Mouse (Mus musculus) lung, embryonic 14.5 days (tissue): ENCODE results near the gene Slc3a2. TPM values are rescaled to one million over a fixed set of nuclear protein-coding genes. Genes with fewer than 3 reads are reported as not detected.

Experiments used
- ATAC-seq: fragments of 200-750 bp; cut with Nextera tagmentation; 2 replicates; pipeline ENCODE4 v1.8.0; 2017; ENCODE audit warnings: mild to moderate bottlenecking, moderate TSS enrichment, moderate library complexity; ENCODE audit not compliant: insufficient read depth
- DNase-seq: peaks from one replicate; pipeline ENCODE4 v3.0.0-alpha.2; 2015
- H3K27ac ChIP-seq: fragments of 300-500 bp; sonication (generic); 2 replicates; pipeline ENCODE4 v1.5.1; 2014; ENCODE audit warnings: low read depth, mild to moderate bottlenecking, moderate library complexity
- H3K27me3 ChIP-seq: fragments of 300-500 bp; sonication (generic); 2 replicates; pipeline ENCODE4 v1.6.1; 2014; ENCODE audit warnings: low read length, control low read depth; ENCODE audit not compliant: insufficient read depth
- H3K36me3 ChIP-seq: fragments of 300-500 bp; sonication (generic); 2 replicates; pipeline ENCODE4 v1.6.1; 2014; ENCODE audit warnings: control low read depth; ENCODE audit not compliant: insufficient read depth
- H3K4me1 ChIP-seq: fragments of 300-500 bp; sonication (generic); 2 replicates; pipeline ENCODE4 v1.6.1; 2014; ENCODE audit warnings: antibody characterized with exemption, control low read depth; ENCODE audit not compliant: insufficient read depth
- H3K4me2 ChIP-seq: fragments of 300-500 bp; sonication (generic); 2 replicates; pipeline ENCODE4 v1.6.1; 2014; ENCODE audit warnings: mild to moderate bottlenecking
- H3K4me3 ChIP-seq: fragments of 300-500 bp; sonication (generic); 2 replicates; pipeline ENCODE4 v1.5.1; 2014; ENCODE audit warnings: low read depth, low read length
- H3K9ac ChIP-seq: fragments of 300-500 bp; sonication (generic); 2 replicates; pipeline ENCODE4 v1.6.1; 2014
- H3K9me3 ChIP-seq: fragments of 300-500 bp; sonication (generic); 2 replicates; pipeline ENCODE4 v1.6.1; 2016; ENCODE audit warnings: low read depth, low read length, control low read depth
- CTCF ChIP-seq: IDR thresholded peaks from 2 replicates; pipeline ENCODE4 v1.5.1; 2016; ENCODE audit warnings: antibody characterized with exemption, low read depth
- WGBS: fragments of 180-500 bp; shearing (Covaris S2); extraction: QIAGEN DNeasy Blood & Tissue Kit; methylation state at CpG from one replicate; pipeline ENCODE4 v1.1.7; 2014; 5-methylcytosine and 5-hydroxymethylcytosine counted together
- polyA plus RNA-seq: library from polyadenylated mRNA; unstranded; fragments of >200 nt; fragmentation: Nextera tagmentation; extraction: Ambion mirVana; gene quantifications from 2 replicates; pipeline ENCODE4 v1.2.1, GENCODE M21; 2014

Gene Slc3a2
- polyA plus RNA-seq, 1 experiment from 2014 or later: 89.1 TPM

DNA sequence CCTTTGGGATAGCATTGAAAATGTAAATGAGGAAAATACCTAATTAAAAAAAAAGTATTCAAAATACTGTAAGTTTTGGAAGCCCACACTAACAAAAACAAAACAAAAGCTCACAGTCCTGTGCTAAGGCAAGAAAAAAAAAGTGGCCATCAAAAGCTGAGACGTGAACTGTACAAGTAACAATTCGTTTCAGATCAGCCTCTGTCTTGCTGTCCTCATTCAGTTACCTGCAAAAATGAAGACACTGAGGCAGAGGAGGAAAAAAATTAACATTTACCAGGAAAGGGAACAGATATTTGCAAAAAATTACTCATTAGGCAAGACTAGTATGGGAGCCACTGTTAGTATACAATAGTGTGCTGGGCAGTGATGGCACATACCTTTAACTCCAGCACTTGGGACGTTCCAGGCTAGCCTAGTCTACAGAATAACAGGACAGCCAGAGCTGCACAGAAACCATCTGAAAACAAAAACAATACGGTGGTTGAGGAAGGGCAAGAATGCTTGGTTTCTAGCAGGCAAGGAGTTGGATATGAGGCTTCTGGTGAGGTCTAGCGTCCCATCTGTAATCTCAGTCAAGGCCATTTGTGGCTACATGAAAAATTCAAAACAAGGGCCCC lies 4.4 kb upstream of the Slc3a2 start:
- peak; percentile 30 for DNase-seq
- no peak for TF ChIP-seq CTCF
- H3K9ac ChIP-seq: no peak overlapping the region
- no peak for ATAC-seq
- no peaks in the 10 kb centered on the region for H3K9me3 ChIP-seq
- no peak overlapping the region for H3K27ac ChIP-seq
- no peak overlapping the region for H3K4me3 ChIP-seq
- H3K4me1 ChIP-seq: 0 out of 2 replicates have a peak, but pooled peaks cover 6% of the 10 kb centered on the region
- WGBS: 13% methylated on average over 5 of the region's 5 CpGs
- peaks cover 32% of the 10 kb centered on the region for H3K36me3 ChIP-seq
- H3K27me3 ChIP-seq: no peaks in the 10 kb centered on the region
- H3K4me2 ChIP-seq: no peak overlapping the region

DNA sequence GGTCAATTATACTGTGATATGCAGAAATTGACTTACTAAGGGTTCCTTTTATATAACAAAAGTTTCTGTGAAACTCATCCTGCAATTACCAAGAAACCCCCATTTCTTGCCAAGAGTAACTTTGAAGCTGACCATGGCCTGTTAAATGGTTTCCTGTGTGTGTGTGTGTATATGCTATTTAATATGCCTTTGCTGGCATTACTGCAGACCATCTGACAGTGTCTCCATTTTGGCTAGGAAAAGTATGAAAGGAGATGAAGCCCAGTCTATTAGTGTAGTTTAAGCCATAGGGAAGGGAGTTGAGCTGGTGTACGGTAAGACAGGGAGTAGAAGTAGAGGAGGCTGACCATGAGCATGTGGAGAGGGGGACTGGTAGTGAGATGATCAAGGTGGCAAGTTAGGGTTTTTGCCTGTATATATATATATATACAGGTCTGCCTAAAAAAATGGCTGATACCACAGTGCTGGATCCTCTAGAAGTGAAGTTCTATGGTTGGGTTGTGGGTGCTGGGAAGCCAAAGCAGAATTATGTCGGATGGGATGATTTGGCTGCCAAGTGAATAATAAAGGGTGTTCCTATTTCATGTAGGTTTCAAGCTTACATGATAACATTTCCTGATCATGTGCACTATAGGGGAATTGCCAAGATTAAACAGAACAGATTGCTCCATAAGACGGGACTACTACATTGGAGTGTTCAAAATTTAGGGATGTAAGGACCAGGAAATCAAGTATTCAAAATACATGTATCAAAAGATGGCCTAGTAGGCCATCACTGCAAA lies 3.6 kb upstream of the Slc3a2 start:
- no peaks in the 10 kb centered on the region for H3K27me3 ChIP-seq
- no peak for TF ChIP-seq CTCF
- 18% methylated on average over 3 of the region's 3 CpGs for WGBS
- peaks cover 11% of the 10 kb centered on the region; the same call in 1 of the 2 replicates for H3K4me1 ChIP-seq
- ATAC-seq: no peak
- peaks cover 32% of the 10 kb centered on the region for H3K36me3 ChIP-seq
- H3K9me3 ChIP-seq: no peaks in the 10 kb centered on the region
- no peak overlapping the region for H3K9ac ChIP-seq
- peak overlapping the region; percentile 97; the same call in 1 of the 2 replicates for H3K4me2 ChIP-seq
- DNase-seq: no peak
- peak overlapping the region; percentile 74 for H3K4me3 ChIP-seq
- no peak overlapping the region for H3K27ac ChIP-seq

DNA sequence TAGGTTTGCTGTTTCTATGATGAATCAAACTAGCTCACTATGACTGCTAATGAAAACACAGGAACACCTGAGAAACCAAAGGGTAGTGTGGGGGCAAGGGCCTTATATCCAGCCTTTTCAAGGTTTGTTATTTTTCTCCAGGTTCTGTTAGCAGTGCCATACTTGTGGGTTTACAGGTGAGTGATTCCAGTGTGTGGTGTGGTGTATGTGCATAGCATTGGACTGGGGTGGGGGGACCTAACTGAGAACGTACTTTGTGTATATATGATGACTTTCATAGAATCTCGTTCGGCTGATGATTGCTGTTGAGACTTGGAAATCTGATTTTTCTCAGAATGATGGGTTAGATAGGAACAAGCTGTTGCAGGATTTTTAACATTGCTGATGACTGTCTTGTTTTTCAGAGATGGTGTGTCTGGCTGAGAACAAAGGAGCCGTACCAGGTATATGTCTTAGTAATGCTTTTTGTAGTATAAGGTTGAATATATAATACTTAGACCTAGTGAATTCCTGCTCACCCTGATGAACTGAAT lies 2.0 kb upstream of the Slc3a2 start:
- H3K27ac ChIP-seq: peak overlapping the region; percentile 97; the same call in 1 of the 2 replicates
- H3K36me3 ChIP-seq: peaks cover 32% of the 10 kb centered on the region
- no peaks in the 10 kb centered on the region for H3K27me3 ChIP-seq
- H3K4me1 ChIP-seq: peaks cover 12% of the 10 kb centered on the region; the same call in 1 of the 2 replicates
- no peak for TF ChIP-seq CTCF
- no peak for ATAC-seq
- H3K4me2 ChIP-seq: peak overlapping the region; percentile 97
- peak overlapping the region; percentile 74 for H3K4me3 ChIP-seq
- DNase-seq: no peak
- 38% methylated on average over 4 of the region's 4 CpGs for WGBS
- H3K9me3 ChIP-seq: no peaks in the 10 kb centered on the region
- H3K9ac ChIP-seq: peak overlapping the region; percentile 98

DNA sequence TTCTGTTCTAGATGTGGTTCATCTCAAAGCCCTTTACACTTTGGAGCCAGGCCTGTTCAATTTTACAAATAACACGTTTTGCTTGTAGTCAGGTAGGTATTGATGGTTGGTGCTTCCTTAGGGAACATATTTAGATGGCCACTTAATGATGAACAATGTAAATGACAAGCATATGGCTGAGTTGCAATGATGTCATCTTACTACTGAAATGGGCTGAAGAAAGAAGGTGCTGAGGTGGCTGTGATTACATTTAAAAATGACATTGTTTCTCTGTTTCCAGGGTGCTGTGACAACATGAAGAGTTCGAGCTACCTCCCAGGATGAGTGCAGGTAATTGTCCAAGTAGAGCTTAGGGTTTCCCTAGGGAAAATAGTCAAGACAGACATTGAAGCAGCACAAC lies 1.2 kb upstream of the Slc3a2 start:
- Histone ChIP-seq H3K9ac (peak overlapping the region; percentile 98), H3K4me2 (peak overlapping the region; percentile 97), H3K4me3 (peak overlapping the region; percentile 74), H3K9me3 (no peaks in the 10 kb centered on the region), H3K27ac (peak overlapping the region; percentile 97), H3K4me1 (peaks cover 12% of the 10 kb centered on the region; the same call in 1 of the 2 replicates), H3K36me3 (peaks cover 32% of the 10 kb centered on the region), H3K27me3 (no peaks in the 10 kb centered on the region)
- no peak for TF ChIP-seq CTCF
- no peak for DNase-seq
- no peak for ATAC-seq
- WGBS: 1% methylated on average over 2 of the region's 2 CpGs

DNA sequence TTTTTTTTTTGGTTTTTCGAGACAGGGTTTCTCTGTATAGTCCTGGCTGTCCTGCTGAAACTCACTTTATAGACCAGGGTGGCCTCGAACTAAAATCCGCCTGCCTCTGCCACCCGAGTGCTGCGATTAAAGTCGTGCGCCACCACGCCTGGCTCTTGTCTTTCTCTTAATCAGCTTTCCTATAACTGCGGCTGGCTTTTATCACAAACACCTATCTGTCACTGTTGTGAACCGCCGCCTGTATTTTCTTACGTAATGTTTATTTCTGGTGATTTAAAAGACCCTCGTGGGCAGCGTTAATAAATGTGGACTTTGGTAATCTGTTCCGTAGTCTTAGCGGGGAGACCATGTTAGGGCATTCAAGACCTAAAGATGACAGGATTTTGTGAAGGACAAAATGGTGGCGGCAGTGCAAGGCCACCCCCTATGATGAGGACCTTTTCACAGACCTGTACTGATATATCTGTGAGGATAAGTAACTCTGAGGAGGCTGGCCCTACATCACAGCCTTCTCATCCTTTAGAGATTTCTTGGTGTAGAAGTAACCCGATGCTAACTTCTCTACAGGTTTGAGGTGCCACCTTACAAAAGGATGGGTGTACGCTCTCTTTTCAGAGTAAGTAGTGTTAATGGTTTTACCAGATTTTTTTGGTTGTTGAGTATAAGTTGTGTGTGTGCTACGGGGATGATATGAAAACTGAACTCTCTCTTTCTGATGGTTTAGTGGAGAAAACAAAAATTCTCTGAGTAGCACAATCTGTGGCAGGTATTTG lies 591 bp upstream of the Slc3a2 start:
- DNase-seq (peak; percentile 57), ATAC-seq (no peak)
- Histone ChIP-seq H3K27ac (peak overlapping the region; percentile 97), H3K27me3 (no peaks in the 10 kb centered on the region), H3K4me2 (peak overlapping the region; percentile 97), H3K4me1 (peaks cover 12% of the 10 kb centered on the region; the same call in 1 of the 2 replicates), H3K4me3 (peak overlapping the region; percentile 74), H3K36me3 (peaks cover 32% of the 10 kb centered on the region), H3K9me3 (no peaks in the 10 kb centered on the region), H3K9ac (peak overlapping the region; percentile 98)
- under 1% methylated on average over 20 of the region's 20 CpGs for WGBS
- TF ChIP-seq CTCF: 0 out of 2 replicates have a peak, but pooled peaks have one; percentile 1

DNA sequence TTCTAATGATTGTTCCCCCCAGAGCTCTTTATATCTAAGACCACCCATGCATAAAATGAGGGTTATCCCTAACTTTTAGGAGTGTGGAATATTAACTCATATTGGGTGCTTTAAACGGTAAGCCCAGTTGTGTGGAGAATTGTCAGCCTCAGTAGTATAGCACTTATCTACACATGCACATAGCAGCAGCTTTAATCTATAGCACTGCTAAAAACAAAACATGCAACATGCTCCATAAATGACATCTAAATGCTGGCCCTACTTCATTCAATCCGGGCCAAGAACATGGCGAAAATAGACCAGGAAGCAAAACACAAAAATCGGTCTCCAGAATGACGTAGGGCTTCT lies 636 bp downstream of the Slc3a2 start:
- no peaks in the 10 kb centered on the region for H3K9me3 ChIP-seq
- H3K36me3 ChIP-seq: peaks cover 32% of the 10 kb centered on the region
- peak overlapping the region; percentile 72 for H3K4me2 ChIP-seq
- no peak for TF ChIP-seq CTCF
- DNase-seq: no peak
- peaks cover 12% of the 10 kb centered on the region; the same call in 1 of the 2 replicates for H3K4me1 ChIP-seq
- no peaks in the 10 kb centered on the region for H3K27me3 ChIP-seq
- H3K9ac ChIP-seq: peak overlapping the region; percentile 98
- H3K27ac ChIP-seq: peak overlapping the region; percentile 97
- ATAC-seq: peak; percentile 3; the same call in 1 of the 2 replicates
- under 1% methylated on average over 5 of the region's 5 CpGs for WGBS
- H3K4me3 ChIP-seq: peak overlapping the region; percentile 74
